Mouse (Mus musculus) testis, adult 2 months (tissue): Measurements from ENCODE around the gene Ntrk2. TPM values are rescaled to one million over a fixed set of nuclear protein-coding genes. Genes with fewer than 3 reads are reported as not detected.
A peak's percentile ranks its signal among the peaks of the same experiment; 100 is the strongest.

Experiments used
- H3K27ac ChIP-seq: fragments of 200-500 bp; 2 replicates; pipeline ENCODE4 v1.5.1; 2012; ENCODE audit warnings: low read depth, low read length; ENCODE audit not compliant: control insufficient read depth, insufficient read depth
- H3K27me3 ChIP-seq: fragments of 200-500 bp; 2 replicates; pipeline ENCODE4 v1.6.1; 2012; ENCODE audit warnings: mild to moderate bottlenecking, low read length, moderate library complexity; ENCODE audit not compliant: control insufficient read depth, insufficient read depth
- H3K36me3 ChIP-seq: fragments of 200-500 bp; 2 replicates; pipeline ENCODE4 v1.6.1; 2012; ENCODE audit warnings: mild to moderate bottlenecking, low read length; ENCODE audit not compliant: control insufficient read depth, insufficient read depth
- H3K4me1 ChIP-seq: fragments of 200-500 bp; 2 replicates; pipeline ENCODE4 v1.6.1; 2012; ENCODE audit warnings: low read length; ENCODE audit not compliant: control insufficient read depth, insufficient read depth
- H3K4me3 ChIP-seq: fragments of 200-500 bp; 2 replicates; pipeline ENCODE4 v1.5.1; 2012; ENCODE audit warnings: low read depth, mild to moderate bottlenecking, low read length, moderate library complexity, mixed read lengths; ENCODE audit not compliant: control insufficient read depth
- CTCF ChIP-seq: fragments of 200-500 bp; IDR thresholded peaks from 2 replicates; pipeline ENCODE4 v1.5.1; 2012; ENCODE audit warnings: low read depth, mild to moderate bottlenecking, inconsistent platforms, low read length, moderate library complexity; ENCODE audit not compliant: control insufficient read depth, insufficient read depth, insufficient replicate concordance
- POLR2A ChIP-seq: fragments of 200-500 bp; IDR thresholded peaks from 2 replicates; pipeline ENCODE4 v1.6.1; 2012; ENCODE audit warnings: low read depth, mild to moderate bottlenecking, inconsistent platforms, low read length, moderate library complexity; ENCODE audit not compliant: control insufficient read depth
- polyA plus RNA-seq: library from polyadenylated mRNA; depleted of rRNA; stranded (reverse); fragments of >200 nt; gene quantifications from 2 replicates; pipeline ENCODE4 v1.2.3, GENCODE M21; 2012

Gene Ntrk2
- polyA plus RNA-seq, 1 experiment = 2.0 TPM

DNA sequence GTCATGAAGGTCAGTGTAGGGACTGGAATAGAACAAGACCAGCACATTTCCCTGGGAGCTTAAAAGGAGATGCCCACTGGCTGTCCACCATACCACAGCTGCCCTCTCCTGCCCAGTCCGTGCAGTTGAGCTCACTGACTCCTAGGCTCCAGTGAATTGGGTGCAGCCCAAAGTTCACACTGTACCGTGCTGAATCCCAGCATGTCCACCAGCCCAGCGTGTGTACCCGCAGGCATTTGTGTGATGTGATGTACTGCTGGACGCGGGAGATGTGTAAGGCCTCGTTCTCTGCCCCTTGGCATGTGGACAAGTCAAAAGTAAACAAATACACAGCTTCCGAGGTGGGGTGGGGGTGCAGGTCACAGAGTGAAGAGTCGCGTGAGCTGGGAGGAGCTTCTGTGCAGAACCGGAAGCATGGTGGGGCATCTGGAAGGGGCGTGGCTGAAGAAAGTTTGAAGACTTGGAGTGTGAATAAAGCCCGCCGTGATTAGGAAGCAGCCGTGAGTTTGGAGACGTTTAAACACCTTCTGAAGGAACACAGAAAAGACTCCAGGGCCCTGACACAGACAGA is 121.4 kb downstream of the Ntrk2 start:
- H3K4me3 ChIP-seq = peak overlapping the region; percentile 23; the same call in 1 of the 2 replicates
- TF ChIP-seq POLR2A = no peak
- TF ChIP-seq CTCF = no peak
- no peaks in the 10 kb centered on the region for H3K36me3 ChIP-seq
- H3K4me1 ChIP-seq = peaks cover 4% of the 10 kb centered on the region
- H3K27me3 ChIP-seq = no peaks in the 10 kb centered on the region
- H3K27ac ChIP-seq = no peak overlapping the region; the same call in 1 of the 2 replicates

DNA sequence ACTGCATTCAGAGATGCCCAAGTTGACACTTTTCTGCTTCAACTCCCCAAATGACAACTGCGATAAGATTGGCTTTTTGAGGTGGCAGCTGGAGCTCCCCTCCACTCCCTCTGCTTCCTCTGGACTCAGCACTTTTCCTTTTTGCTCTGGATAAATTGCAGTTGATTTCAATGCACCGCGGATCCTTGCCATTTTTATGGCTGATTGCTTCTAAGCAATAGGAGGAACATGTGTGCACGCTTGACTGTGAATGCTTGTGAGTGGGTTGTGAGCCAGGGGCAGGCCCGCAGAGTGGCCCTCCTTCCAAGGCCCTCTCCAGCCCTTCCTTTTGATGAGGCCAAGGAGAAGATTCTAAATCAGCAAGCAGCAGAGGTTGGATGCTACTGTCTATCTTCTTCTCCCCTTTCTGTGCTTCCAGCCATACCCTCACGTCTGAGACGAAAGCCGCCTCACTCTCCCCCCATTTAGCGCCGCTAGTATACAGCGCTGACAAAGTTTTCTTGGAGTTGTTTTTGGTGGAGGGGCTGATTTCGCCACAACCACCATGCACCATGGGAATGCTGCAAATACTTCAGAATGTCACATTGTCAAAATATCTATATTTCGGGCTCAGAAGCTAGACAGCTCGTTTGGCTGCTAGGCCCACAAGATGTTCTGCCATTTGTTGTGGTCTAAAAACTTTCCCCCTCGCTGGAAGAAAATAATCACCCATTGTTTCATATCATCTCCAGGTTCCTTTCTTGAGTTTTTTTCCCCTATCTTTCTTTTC is 122.5 kb downstream of the Ntrk2 start:
- no peak overlapping the region for H3K27ac ChIP-seq
- peaks cover 4% of the 10 kb centered on the region for H3K4me1 ChIP-seq

DNA sequence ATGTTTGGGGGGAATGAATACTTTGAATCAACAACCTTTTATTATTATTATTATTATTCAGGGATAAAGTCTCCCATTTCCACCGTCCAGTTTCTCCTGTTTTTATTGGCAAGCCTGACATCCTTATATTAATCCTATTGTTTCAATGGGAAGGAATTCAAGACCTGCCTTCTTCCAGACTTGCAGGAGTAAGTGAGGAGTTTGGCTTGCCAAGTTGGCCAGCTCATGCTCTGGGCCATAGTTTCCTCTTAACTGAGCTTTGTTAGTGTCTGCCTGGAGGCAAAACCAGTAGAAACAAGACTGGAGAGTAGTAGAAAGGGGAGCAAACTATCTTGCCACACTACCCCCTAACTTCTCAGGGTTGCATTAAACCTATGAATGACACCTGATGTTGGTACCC is 123.8 kb downstream of the Ntrk2 start:
- TF ChIP-seq CTCF (no peak), POLR2A (no peak)
- no peak overlapping the region for H3K27ac ChIP-seq
- no peaks in the 10 kb centered on the region for H3K36me3 ChIP-seq
- H3K4me3 ChIP-seq = no peak overlapping the region
- peaks cover 4% of the 10 kb centered on the region for H3K4me1 ChIP-seq
- H3K27me3 ChIP-seq = no peaks in the 10 kb centered on the region

More for the DNA sequence above, 122.5 kb downstream of the Ntrk2 start:
- TF ChIP-seq CTCF (no peak), POLR2A (no peak)
- H3K36me3 ChIP-seq = no peaks in the 10 kb centered on the region
- no peak overlapping the region for H3K4me3 ChIP-seq
- no peaks in the 10 kb centered on the region for H3K27me3 ChIP-seq

DNA sequence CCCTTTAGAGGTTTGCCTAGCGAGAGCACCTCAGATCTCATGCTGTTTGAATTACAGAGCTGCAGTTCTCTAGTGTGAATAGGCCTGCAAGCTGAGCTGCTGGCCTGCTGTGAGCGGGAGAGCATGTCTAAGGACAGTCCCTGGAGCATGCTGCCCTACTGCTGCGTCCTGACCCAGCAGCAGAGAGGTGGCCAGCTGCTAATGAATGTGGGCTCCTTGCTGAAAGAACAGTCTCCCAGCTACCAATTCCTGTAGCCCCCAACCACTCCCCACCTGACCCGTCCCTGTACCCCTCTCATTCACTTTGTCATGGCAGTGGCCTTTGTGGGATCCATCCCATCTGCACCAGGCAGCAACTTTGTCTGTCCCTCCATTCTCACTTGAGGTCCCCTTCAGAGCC is 126.8 kb downstream of the Ntrk2 start:
- Histone ChIP-seq H3K27ac (no peak overlapping the region), H3K27me3 (no peaks in the 10 kb centered on the region), H3K4me3 (no peak overlapping the region), H3K36me3 (no peaks in the 10 kb centered on the region), H3K4me1 (no peaks in the 10 kb centered on the region)
- TF ChIP-seq POLR2A = no peak
- TF ChIP-seq CTCF = no peak

DNA sequence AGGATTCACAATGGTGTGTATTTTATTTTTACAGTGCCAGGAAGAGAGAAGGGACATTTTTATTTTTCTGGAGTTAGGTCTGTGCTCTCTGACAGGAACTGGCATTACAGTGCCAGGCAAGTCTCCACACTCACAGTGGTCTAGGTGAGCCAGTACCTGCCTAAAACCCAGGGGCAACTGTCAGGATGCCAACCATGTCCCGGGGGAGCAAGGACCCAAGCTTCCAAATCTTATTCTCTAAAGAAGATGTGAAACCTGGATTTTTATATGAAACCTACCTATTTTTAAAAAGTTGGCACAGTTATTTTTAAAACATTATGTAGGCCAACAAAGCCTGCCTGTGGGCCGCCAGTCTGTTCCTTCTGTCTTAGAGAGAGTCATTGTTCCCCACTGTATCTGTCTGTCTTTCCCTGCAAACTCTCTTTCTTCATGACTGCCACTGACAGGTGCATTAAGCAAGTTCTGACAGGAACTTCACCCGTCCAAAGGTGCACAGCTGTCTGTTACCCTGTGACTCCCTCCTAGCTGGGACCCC is 128.3 kb downstream of the Ntrk2 start:
- Histone ChIP-seq H3K4me3 (no peak overlapping the region), H3K27me3 (no peaks in the 10 kb centered on the region), H3K4me1 (no peaks in the 10 kb centered on the region), H3K27ac (no peak overlapping the region), H3K36me3 (no peaks in the 10 kb centered on the region)
- no peak for TF ChIP-seq POLR2A
- no peak for TF ChIP-seq CTCF

DNA sequence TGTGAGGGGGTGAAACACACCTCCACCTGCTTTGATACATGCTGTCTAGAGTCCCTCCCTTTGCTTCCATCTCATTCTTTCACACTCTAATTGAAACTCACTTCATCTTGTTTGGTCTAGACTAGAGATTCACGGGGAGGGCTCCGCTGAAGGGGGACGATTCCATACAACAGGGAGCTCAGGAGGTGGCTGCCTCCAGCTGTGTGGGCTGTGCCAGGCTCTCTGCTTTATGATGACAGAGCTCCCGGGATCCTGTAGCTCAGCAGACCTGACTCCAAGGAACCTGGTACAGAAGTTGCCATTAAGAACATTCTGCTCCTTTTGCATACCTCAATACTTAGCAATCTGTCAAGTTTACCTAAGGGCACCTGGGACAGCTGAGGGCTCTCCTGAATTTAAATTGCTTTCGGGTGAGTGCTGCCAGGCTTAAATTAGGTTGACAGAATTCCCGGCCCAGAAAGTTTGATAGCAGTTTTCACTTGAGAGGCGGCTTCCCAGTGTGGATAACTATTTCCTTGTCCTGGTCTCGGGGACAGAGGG is 129.7 kb downstream of the Ntrk2 start:
- TF ChIP-seq POLR2A (no peak), CTCF (no peak)
- peaks cover 2% of the 10 kb centered on the region; the same call in 1 of the 2 replicates for H3K4me1 ChIP-seq
- H3K27ac ChIP-seq = no peak overlapping the region

DNA sequence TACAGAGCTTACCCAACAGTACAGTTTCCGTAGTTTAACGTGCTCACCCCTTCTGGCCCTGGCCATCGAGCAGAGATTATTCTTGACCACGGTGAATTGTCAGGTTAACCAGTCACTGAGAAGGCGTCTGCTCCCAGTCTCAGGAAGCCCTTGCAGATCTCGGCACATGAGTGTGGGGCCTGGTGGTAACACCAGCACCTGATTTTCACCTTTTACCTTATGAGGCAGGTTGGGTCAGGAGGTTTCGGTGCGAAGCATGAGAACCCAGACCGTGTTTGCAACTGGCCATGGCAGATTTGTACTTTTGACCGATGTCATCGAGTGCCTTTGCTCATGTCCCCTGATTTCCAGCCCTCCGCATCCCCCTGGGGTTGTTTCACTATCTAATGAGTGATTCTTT is 131.5 kb downstream of the Ntrk2 start:
- no peak overlapping the region for H3K4me3 ChIP-seq
- no peak overlapping the region for H3K27ac ChIP-seq
- H3K4me1 ChIP-seq = peaks cover 4% of the 10 kb centered on the region; the same call in 1 of the 2 replicates
- H3K27me3 ChIP-seq = no peaks in the 10 kb centered on the region
- TF ChIP-seq CTCF (no peak), POLR2A (no peak)
- no peaks in the 10 kb centered on the region for H3K36me3 ChIP-seq

More for the DNA sequence above, 129.7 kb downstream of the Ntrk2 start:
- Histone ChIP-seq H3K4me3 (no peak overlapping the region), H3K36me3 (no peaks in the 10 kb centered on the region), H3K27me3 (no peaks in the 10 kb centered on the region)
